Mouse (Mus musculus) bone marrow macrophage, adult 2 months (primary cell): ENCODE results near the gene Scn7a.

Experiments
- CTCF ChIP-seq: IDR thresholded peaks from 2 replicates; pipeline ENCODE4 v1.5.1; 2012; ENCODE audit warnings: low read depth, mild to moderate bottlenecking, low read length, moderate library complexity
- POLR2A ChIP-seq: IDR thresholded peaks from 2 replicates; pipeline ENCODE4 v1.6.1; 2012; ENCODE audit warnings: mild to moderate bottlenecking, low read depth, low read length, borderline replicate concordance

DNA sequence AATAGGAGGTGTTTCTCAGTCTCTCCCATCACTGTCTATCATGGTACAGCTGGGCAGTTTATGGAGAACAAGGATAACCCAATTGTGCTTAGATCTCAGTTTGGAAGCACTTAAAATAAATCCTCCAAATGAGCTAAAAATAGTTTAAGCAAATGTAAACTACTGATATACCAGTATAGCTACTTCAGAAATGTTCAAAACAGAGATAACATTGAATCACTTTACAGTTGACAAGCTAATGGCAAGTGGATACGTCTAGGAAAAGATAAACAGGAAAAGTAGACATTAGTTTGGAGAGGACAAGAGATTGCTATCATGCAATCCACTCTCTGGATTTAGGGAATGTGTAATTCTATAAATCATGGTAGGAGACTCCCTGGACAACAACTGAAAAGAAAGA is 19.5 kb downstream of the Scn7a start:
- TF ChIP-seq POLR2A, result no peak
- TF ChIP-seq CTCF, result no peak
